Mouse (Mus musculus) megakaryocyte, adult 5-6 weeks (primary cell): Measurements from ENCODE around the gene Sumo2. TPM values are rescaled to one million over a fixed set of nuclear protein-coding genes. Genes with fewer than 3 reads are reported as not detected.
"Not testable (repeated sequence)": the region's sequence is repeated elsewhere in the genome, so short reads cannot be mapped to it uniquely, and the experiment has no call there.

Experiments used
- ATAC-seq: 2 replicates; pipeline ENCODE4 v1.8.0; 2016; ENCODE audit warnings: mild to moderate bottlenecking, inconsistent platforms; ENCODE audit not compliant: poor library complexity, severe bottlenecking
- total RNA-seq, 2 experiments: library from RNA; stranded (forward) in 1 of 2; stranded (reverse) in 1 of 2; fragments of 153-499, 151-499 nt in 1 of 2; fragments of 221-1000, 200-1000 nt in 1 of 2; gene quantifications; 2 replicates each; pipeline versions ENCODE4 v1.2.3 to v1.2.4; 2015 to 2017

Gene Sumo2
- 507 and 587 TPM in 2 replicates for total RNA-seq (2015)
- total RNA-seq (2017): 367 and 413 TPM in 2 replicates

DNA sequence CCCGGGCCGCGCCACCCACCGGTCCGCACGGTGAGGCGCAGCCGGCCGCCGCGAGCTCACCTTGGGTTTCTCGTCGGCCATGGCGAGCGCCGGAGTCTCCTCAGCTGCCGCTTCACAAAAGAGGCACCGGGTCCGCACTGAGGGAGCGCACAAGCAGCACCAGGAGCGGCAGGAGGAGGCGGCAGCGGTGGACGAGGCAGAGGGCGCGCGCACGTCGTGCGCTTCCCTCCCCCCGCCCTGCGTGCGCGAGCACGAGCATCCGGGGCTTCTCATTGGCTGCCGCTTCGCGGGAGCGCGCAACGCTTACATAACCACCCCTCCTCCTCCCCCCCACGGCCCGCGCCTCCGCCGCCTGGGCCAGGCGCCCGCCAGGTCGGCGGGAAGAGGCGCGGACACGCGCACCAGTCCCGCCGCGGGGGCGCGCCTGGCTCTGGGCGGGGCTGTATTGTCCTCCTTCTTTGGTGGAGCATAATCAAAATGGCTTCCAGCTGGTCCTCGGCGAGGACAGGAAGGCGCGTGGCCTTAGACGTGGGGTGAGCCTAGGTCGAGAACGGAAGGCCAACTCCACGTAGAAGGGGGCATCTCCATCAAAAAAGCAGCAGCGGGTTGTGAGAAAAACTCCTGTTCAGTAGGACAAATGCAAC, at the start of gene Sumo2:
Sumo2 (minus strand) TSS at position 239 of the 644 bp plus-strand sequence.
- peak; percentile 98 for ATAC-seq

DNA sequence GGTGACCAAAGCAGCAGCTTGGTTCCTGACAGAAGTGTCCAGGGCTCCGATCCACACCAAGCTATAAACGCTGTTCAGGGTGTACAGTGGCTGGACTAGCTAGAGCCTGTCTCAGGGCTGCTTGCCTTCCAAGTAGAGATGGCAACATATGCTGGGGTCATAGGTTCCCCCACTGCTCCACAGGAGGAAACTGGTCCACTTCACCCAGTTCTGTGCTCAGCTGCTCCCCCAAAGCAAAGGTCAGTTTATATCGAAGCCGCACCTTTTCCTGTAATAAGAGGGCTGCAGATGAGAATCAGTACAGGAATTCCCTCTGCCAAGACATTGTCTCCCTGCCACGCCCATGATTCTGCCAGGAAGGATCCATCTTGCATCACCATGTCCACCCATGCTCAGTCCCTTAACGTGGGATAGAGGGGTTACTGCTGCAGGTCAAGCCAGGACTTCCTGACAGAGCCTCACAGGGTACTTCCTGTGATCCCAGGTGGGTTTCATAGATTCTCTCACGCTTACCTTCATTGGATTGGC, 49.6 kb upstream of the Sumo2 start:
- ATAC-seq: no peak

DNA sequence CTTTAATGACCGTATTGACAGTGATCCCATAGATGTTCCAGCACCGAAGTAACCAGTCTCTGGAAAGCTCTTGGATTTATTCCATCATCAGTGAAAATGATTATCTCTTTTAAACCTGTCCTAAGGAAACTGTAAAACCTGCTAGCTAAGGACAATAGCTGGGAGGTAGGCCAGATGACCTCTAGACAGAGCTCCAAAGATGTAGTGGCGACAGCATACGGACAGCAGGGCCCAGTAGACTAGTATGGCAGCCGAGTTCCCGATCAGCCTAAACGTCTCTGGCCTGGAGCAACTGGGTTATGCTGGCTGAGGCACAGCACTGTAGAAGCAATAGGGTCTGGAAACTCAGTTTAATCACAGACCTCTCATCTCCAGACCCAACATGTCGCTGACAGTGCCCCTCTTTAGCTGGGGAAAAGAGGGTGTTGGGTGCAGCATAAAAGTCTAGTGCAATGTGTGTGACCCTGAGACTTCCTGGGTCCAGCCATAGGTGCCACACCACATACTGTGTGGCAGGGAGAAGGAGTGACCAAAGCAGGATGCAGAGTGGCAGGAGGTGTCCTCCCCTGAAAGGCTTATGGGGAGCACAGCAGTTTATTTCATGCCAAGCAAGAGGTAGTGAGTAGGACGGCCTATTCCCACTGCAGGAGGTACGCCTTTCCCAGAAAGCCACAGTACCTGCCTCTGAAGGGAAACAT, 48.4 kb upstream of the Sumo2 start:
- no peak for ATAC-seq

DNA sequence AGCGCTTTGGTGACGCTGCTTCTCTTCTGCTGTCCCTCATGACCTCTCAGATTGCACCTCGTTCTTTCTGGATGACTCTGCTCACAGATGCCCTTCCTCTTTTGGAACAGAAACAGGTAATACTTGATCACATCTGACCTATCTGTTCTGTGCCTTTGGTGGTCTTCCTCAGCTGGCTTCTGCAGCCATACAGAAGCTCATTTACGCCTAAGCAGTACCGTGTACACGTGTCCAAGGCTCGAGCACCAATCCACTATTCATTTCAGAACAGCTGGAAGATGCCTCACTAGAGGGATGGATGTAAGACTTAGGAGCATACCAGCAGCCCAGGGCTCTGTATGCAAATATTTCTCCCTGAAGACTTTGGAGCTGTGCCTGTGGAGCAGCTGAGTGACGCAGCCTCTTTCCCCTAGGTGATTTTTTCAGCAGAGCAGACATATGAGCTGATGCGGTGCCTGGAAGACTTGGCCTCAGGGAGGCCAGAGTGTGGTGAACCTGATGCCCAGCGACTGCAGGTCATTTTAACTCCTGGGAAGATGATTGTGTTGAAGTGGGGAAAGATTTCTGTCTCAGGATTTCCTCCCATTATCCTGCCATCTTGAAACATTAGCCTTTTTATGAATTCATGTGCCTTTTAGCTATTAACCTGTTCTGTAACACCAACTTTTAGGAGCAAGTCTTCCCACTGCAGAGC, 47.0 kb upstream of the Sumo2 start:
- no peak for ATAC-seq

DNA sequence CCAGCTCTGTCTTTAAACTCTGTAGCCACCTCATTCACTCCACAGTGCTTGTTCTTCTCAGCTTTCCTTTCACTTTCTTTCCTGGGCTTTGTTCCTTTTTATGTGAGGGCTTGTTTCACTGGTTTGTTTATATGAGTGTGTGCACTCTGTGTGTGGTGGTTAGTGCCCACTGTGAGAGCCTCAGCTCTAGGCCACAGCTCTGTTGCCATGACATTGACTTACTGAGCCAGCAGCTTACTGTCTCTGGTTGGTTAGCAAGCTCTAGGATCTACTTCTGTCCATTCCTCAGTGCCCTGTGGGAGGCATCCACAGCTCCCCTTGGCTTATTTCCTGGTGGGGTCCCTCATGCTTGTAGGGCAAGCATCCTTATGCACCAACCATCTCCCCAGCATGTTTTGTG, 43.0 kb upstream of the Sumo2 start:
- ATAC-seq: no peak

DNA sequence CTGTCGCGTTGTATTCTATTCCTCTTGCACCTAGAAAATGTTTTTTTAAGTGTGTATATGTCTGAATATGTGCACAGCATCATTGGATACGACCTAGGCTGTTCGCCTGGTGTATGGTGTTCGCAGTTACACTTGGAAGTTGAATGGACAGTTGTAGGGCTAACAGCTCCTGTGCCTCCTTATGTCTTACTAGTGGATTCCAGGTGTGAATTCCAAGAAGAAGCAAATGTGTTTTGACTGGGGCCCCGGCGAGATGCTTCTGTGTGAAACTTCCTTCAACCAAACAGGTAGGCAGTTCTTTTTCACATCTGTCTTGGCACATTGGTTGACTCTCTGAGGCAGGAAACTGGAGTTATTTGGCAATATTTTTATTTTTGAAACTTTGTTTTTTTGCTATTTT, 28.9 kb upstream of the Sumo2 start:
- no peak for ATAC-seq

DNA sequence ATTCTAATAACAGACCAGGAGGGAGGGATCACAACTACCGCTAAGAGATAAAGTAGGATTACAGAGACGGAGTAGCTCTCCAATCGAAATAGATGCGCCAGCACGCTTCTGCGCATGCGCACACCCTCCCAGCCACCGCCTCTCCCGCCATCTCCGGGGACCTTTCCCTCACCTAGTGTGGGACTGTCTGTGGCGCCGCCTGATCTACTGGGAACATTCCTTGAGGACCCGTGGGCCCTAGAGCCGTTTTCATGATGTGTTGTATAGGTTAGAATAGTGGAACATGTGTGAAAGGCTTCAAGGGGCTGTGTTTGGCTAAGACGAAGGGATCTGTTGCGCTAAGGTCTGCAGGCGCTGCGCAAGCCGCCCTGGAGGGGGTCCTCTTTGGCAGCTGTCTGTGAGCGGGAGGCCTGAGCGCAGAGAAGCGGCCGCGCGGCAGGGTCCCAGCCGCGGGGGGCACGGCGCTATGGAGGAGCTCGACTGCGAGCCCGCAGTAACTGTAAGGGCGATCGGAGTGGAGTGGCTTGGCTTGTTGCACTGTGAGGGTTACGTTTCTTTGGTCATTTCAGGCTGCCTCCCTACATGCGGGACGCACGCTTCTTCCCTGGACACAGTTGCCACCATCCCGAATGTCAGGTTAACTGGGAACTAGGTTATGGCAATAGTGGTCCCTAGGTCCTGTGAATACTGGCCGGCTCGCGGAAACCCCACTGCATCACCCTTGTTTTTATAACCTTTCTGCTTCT, 28.2 kb upstream of the Sumo2 start, which contains the start of gene Nup85:
Nup85 (plus strand) TSS at position 371 of the 746 bp plus-strand sequence.
- peak; percentile 98 for ATAC-seq

DNA sequence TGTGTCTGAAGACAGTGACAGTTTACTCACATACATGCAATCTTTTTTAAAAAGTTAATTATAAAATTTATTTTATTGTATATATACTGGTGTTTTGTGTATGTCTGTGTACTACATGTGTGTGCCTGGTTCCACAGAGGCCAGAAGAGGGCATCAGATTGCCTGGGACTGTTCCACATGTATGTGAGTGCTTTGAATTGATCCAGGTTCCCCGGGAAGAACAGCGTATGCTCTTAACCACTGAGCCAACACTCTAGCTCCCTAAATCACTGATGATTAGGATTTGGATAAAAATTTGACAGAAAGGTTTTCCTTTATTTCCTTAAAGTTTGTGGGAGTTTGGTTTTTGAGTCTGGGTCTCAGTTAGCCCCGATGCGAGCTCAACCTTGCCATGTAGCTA, 27.3 kb upstream of the Sumo2 start:
- no peak for ATAC-seq

DNA sequence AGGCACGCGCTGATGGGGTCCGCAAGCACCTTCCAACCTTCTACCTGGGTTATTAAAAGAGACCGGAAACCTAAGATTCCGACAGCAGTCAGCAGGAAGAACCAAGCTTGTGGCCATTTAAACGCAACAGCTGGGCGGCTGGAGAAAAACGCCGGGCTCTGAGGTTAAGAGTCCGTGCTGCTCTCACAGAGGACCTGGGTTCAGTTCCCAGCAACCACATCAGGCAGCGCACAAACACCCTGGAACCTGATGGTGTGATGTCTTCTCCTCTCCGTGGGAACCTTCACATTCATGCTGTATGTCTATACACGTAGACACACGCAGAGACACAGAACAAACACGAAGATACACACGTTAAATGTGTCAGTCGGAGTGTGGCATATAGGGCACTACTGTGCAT, 19.6 kb upstream of the Sumo2 start:
- ATAC-seq: no peak

DNA sequence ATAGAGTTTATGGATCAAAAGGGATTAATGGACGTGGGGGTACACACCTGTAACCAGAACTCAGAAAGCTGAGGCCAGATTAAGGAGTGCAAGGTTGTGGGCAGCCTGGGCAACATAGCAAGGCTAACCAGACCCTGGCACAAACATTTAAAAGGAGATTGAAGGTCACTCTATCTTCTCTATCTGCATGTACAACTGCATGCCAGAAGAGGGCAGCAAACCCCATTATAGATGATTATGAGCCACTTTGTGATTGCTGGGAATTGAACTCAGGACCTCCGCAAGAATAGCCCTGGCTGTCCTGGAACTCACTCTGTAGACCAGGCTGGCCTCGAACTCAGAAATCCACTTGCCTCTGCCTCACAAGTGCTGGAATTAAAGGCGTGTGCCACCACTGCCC, 16.7 kb upstream of the Sumo2 start:
- ATAC-seq: peak; percentile 47

DNA sequence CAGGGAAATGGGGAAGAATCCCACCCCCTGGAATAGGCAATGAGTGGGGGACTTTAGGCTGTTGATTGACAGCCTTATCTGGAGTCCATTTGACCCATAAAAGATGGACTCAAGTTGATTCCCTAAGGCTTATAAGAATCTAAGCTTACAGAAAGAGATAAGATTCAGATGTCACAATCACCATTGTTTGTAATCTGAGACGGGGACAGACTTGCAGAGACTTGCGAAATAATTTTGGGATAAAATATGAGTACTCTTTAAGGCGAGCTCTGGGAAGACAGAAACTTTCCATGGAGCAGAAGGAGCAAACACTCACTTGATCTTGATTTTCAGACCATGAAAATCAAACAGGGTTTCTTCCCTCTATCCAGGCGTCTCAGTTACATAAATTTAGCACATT, 7.5 kb upstream of the Sumo2 start:
- ATAC-seq: no peak

DNA sequence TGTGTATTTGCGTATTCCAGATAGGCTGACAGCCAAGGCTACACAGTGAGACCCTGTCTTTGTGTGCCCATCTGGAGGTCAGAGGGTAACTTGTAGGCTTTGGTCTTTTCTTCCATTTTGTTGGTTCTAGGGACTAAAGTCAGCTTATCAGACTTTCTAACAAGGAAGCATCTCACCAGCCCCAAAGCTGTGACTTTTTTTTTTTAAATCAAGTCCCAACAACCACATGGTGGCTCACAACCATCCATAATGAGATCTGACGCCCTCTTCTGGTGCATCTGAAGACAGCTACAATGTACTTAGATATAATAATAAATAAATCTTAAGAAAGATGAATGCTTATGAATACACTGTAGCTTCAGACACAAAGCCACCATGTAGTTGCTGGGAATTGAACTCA, 2.0 kb upstream of the Sumo2 start:
- ATAC-seq: no peak

DNA sequence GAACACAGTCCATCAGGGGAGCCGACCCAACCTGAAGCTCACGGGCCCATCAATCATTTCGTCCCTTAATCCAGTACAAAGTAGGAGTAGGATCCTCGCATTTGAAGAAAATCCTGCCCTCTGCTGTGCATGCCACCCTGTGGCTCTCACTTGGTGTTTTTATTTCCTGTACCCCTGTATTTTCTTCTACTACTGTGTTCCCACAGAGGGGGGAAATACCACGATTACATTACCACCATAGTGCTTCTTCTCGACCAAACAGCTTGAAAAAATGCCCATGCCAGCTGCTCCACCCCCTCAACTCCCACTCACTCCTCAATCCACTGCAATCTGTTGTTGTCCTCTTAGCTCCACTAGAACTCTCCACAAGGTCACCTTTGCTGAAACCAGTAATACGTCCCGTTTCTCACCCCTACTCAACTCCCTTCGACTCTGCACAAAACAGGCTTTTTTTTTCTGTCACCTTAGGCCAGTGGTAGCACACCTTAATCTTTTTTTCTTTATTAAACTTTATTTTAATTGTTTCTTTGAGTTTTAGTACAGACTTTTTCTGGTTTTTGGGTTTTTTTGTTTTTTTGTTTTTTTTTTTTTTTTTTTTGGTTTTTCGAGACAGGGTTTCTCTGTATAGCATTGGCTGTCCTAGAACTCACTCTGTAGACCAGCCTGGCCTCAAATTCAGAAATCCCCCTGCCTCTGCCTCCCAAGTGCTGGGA, 936 bp upstream of the Sumo2 start:
- no peak for ATAC-seq

DNA sequence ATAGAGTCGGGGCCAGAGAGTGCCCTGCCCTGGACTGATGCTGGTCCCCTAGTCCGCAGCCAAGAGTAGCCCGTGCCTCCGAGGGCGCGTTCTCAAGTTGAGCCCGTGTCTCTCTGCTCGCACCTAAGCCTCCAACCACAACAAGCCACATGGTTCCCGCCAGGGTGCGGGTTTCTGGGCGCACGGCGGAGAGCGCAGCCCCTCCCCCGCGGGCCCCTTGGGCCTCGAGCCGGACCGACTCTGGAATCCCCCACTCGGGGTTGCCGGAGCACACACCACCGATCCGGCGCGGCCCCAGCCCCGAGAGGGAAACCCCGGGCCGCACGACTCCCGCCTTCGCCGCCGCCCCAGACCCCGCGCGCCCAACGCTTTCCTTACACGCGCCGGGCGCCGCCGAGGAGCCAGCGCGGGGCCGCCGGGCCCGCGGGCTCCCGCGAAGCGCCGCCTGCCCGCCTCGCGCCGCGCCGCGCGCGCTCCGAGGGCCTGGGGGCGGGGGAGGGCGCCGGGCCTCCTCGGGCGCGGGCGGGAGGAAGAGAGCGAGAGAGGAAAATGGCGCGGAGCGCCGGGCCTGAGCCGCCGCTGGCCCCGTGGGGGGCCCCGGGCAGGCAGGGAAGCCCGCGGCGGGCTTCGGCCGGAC, 557 bp downstream of the Sumo2 start:
- peak; percentile 34 for ATAC-seq

DNA sequence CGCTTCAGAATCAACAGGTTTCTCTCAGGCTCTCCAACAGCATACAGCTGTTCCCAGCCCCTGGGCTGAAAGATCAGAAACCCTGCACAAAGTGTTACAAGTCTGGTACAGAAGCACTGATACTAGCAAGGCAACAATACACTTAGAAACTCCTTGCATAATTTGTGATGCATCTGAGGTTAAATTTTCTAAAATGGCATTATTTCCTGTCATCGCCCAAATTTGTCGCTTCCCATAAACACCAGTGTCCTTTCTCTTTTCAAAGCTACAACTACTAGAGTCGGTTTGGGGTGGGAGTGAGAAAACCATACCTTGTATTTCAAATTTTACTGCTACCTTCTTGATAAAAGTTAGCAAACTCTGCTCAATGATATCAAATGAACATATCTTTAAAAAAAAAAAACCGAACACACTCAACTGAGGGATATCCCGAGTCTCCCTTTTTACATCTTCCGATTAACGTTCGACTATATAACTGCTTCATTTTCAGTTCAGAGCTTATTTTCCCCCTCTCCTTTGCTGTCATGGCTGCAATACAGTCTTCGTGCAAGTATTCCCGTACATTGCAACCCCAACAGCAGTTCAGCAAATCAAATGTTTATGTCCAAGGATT, 1.2 kb downstream of the Sumo2 start:
- ATAC-seq: no peak

DNA sequence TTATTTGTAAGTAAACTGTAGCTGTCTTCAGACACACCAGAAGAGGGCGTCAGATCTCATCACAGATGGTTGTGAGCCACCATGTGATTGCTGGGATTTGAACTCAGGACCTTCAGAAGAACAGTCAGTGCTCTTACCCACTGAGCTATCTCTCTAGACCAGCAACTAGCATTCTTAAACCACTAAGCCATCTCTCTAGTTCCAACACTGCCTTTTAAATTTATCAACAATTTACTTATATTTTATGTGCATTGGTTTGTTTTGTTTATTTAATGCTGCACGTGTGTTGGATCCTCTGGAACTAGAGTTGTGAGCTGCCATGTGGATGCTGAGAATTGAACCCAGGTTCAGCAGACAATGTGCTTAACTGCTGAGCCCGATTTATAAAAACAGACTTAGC, 9.6 kb downstream of the Sumo2 start:
- ATAC-seq: not testable (repeated sequence)

DNA sequence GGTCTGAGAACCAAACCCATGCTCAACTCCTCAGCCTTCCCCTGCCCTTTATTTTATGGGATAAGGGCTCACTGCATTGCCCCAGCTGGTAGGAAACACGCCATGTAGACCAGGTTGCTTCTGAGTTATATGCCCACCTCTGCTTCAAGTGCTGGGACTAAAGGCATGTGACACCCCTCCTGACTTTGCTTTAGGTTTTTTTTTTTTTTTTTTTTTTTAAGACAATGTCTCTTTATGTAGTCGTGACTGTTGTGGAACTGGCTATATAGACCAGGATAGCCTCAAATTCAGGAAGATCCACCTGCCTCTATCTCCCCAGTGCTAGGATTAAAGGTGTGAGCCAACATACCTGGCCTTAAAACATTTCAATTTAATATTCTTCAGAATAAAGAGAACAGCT, 13.4 kb downstream of the Sumo2 start:
- ATAC-seq: no peak

DNA sequence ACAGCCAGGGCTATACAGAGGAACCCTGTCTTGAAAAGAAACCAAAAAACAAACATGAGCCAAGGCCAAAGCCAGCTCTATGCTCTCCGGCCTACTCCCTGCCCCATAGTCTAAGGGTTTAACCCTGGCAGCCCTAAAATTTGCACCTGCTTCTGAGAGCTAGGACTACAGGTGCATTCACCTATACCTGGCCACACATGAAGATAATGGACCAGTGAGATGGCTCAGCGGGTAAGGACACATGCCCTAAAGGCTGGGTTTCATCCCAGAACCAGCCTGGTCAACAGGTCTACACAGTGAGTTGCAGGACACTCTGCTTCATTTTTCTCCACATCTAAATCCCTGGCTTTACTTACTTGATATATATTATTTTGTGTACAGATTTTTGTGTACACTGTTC, 13.8 kb downstream of the Sumo2 start:
- ATAC-seq: no peak

DNA sequence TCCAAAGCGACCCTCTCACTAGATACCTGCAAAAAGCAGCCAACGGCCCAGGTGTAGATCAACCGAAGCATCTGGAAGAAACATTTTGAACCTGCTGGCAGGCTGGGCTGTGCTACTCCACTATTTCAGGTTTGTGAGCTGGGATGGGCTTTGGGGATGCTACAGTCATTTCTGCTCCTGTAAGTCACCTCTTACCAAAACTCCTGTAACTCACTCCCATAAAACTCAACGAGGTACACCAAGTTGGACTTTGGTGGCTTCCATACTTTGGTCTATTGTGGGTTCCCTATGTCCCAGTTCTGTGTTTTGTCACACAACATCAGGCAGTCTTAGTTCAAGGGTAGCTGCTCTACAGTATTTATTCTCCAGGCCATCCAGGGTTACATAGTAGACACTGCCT, 15.0 kb downstream of the Sumo2 start:
- ATAC-seq: no peak

DNA sequence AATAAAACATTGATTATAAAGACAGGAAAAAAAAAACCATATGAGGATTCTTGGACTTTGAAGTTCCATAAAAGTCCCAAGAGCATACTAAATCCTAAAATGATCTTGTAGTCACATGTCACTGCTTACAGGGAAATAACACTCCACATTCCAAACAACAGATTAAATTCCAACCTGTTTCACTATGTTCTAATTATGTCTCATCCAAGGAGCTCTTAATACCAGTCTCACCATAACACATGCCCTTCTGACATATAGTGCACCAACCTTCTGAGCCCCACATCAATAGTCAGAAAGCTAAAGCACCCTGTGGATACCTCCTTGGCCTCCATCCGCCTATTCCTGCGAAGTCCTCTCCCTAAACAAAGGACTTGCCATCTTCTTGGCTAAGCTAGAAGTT, 15.9 kb downstream of the Sumo2 start:
- ATAC-seq: no peak
